In the genomic region with DNA sequence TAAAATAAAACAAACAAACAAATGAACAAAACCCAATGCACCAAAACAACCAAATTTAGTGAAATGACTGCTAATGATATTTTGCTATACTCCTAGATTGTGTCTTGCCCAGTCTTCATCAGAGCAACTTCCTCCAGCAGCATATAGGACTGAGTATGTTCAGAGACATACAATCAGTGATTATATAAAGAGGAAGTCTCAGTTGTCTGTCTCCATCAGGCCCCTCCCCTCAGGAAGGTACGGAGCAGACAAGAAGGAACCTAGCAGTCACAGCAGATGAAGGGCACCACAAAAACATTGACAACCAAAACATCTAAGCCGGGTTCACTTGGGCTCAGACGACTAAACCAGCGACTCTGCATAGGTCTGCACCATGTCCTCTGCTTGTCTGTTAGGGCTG, we compare ENCODE assay signal across 15 mouse cellular contexts.
"Had no signal": no experiment of that assay in that cellular context is flagged by ENCODE, and none has a peak within 500 bp of the region (broad histone marks: within the 10 kb centered on the region; RNA-seq: fewer than 3 reads in every experiment).

No protein-coding gene starts in this region.

- H3K9me3 ChIP-seq: neural tube, embryonic 15.5 days; stomach, embryonic 15.5 days had no signal

- H3K4me2 ChIP-seq: neural tube, embryonic 15.5 days; stomach, embryonic 15.5 days had no signal

- H3K4me1 ChIP-seq: neural tube, embryonic 15.5 days; stomach, embryonic 15.5 days had no signal

- DNase-seq: retina, postnatal 1 day; right cerebral cortex, adult 18-20 months; right cerebral cortex, postnatal 14 days; right cerebral cortex, postnatal 25 days; right cerebral cortex, postnatal 4 days; spleen, adult 18-20 months; thymus, adult 18-20 months; thymus, adult 2 months; thymus, postnatal 14 days; thymus, postnatal 25 days; thymus, postnatal 36 days; thymus, postnatal 4 days had no signal

- H3K4me3 ChIP-seq: neural tube, embryonic 15.5 days; stomach, embryonic 15.5 days had no signal

- H3K27ac ChIP-seq: neural tube, embryonic 15.5 days; stomach, embryonic 15.5 days; stomach, postnatal 0 days had no signal

- H3K9ac ChIP-seq: neural tube, embryonic 15.5 days; stomach, embryonic 15.5 days had no signal

- H3K27me3 ChIP-seq: neural tube, embryonic 15.5 days; stomach, embryonic 15.5 days had no signal

- H3K36me3 ChIP-seq: neural tube, embryonic 15.5 days; stomach, embryonic 15.5 days had no signal
